Mouse (Mus musculus) olfactory bulb, adult 2 months (tissue): ENCODE measurements around the gene Sap25.

Source experiments
- CTCF ChIP-seq: fragments of 200-500 bp; IDR thresholded peaks from 2 replicates; pipeline ENCODE4 v1.5.1; 2012; ENCODE audit warnings: low read depth, mild to moderate bottlenecking, low read length, moderate library complexity; ENCODE audit not compliant: insufficient read depth
- POLR2A ChIP-seq: fragments of 200-500 bp; IDR thresholded peaks from 2 replicates; pipeline ENCODE4 v1.6.1; 2012; ENCODE audit warnings: mild to moderate bottlenecking, low read depth, low read length, moderate library complexity; ENCODE audit not compliant: insufficient read depth

GRCm38 (mm10) chr5:137684294-137685123 lies 43.4 kb downstream of the Sap25 start, which contains the start of gene Agfg2:
- TF ChIP-seq POLR2A = peak; percentile 48; the same call in 1 of the 2 replicates
- TF ChIP-seq CTCF = no peak
